Mouse (Mus musculus): ENCODE data around the gene Map4k1. TPM values are rescaled to one million over a fixed set of nuclear protein-coding genes. Genes with fewer than 3 reads are reported as not detected.

The Map4k1 gene
- 1.2 and 1.3 TPM in 2 replicates for polyA plus RNA-seq (2012; rRNA removed)

GRCm38 (mm10) chr7:28981651-28982273 is at the start of gene Map4k1, which contains the start of gene Eif3k:
Map4k1 (plus strand) TSS chr7:28982050.
Eif3k (minus strand) TSS chr7:28981864.
- no peak for TF ChIP-seq CTCF (IDR thresholded peaks at IDR 0.05; ENCODE audit: borderline replicate concordance, insufficient read depth, low read depth, low read length)
- TF ChIP-seq POLR2A (IDR thresholded peaks at IDR 0.05; ENCODE audit: borderline replicate concordance, insufficient read depth, low read length) = peak; percentile 81; the same call in 1 of the 2 replicates
- WGBS = under 1% methylated on average over 36 of the region's 36 CpGs
- Histone ChIP-seq H3K4me3 (replicated peaks; ENCODE audit: insufficient read depth, low read depth, low read length) (peak within 1 kb of the TSS; percentile 95), H3K4me1 (ENCODE audit: control insufficient read depth, insufficient read depth, low read length) (0 out of 2 replicates have a peak, but pooled peaks cover 8% of the 10 kb centered on the region), H3K27ac (ENCODE audit: insufficient read depth, low read length) (peak within 1 kb of the TSS; percentile 71), H3K27me3 (ENCODE audit: control insufficient read depth, insufficient read depth, low read length) (no peaks in the 10 kb centered on the region)
- DNase-seq = peak; percentile 94 to 98

GRCm38 (mm10) chr7:28932421-28933041 is 49.3 kb upstream of the Map4k1 start:
- WGBS = 91% methylated on average over 6 of the region's 6 CpGs
- Histone ChIP-seq H3K4me1 (ENCODE audit: control insufficient read depth, insufficient read depth, low read length) (peaks cover 38% of the 10 kb centered on the region), H3K27me3 (ENCODE audit: control insufficient read depth, insufficient read depth, low read length) (no peaks in the 10 kb centered on the region), H3K27ac (ENCODE audit: insufficient read depth, low read length) (no peak overlapping the region), H3K4me3 (replicated peaks; ENCODE audit: insufficient read depth, low read depth, low read length) (no peak overlapping the region)
- DNase-seq = no peak
- TF ChIP-seq CTCF (IDR thresholded peaks at IDR 0.05; ENCODE audit: borderline replicate concordance, insufficient read depth, low read depth, low read length) = no peak
- TF ChIP-seq POLR2A (IDR thresholded peaks at IDR 0.05; ENCODE audit: borderline replicate concordance, insufficient read depth, low read length) = no peak

- no peaks in the 10 kb centered on the region for H3K27me3 ChIP-seq (ENCODE audit: control insufficient read depth, insufficient read depth, low read length)
- 72% methylated on average over 2 of the region's 2 CpGs for WGBS
- DNase-seq = no peak
- H3K4me1 ChIP-seq (ENCODE audit: control insufficient read depth, insufficient read depth, low read length) = peaks cover 38% of the 10 kb centered on the region
- H3K4me3 ChIP-seq (replicated peaks; ENCODE audit: insufficient read depth, low read depth, low read length) = no peak overlapping the region
- H3K27ac ChIP-seq (ENCODE audit: insufficient read depth, low read length) = no peak overlapping the region
- no peak for TF ChIP-seq CTCF (IDR thresholded peaks at IDR 0.05; ENCODE audit: borderline replicate concordance, insufficient read depth, low read depth, low read length)
- no peak for TF ChIP-seq POLR2A (IDR thresholded peaks at IDR 0.05; ENCODE audit: borderline replicate concordance, insufficient read depth, low read length)
Observed at GRCm38 (mm10) chr7:28933825-28934224, 48.0 kb upstream of the Map4k1 start.

- peak overlapping the region; percentile 7; the same call in 1 of the 2 replicates for H3K27ac ChIP-seq (ENCODE audit: insufficient read depth, low read length)
Observed at GRCm38 (mm10) chr7:28936787-28937186, 45.1 kb upstream of the Map4k1 start.

GRCm38 (mm10) chr7:28938654-28939053 is 43.2 kb upstream of the Map4k1 start:
- Histone ChIP-seq H3K27ac (ENCODE audit: insufficient read depth, low read length) (peak overlapping the region; percentile 12; the same call in 1 of the 2 replicates), H3K4me1 (ENCODE audit: control insufficient read depth, insufficient read depth, low read length) (peaks cover 29% of the 10 kb centered on the region), H3K4me3 (replicated peaks; ENCODE audit: insufficient read depth, low read depth, low read length) (no peak overlapping the region), H3K27me3 (ENCODE audit: control insufficient read depth, insufficient read depth, low read length) (no peaks in the 10 kb centered on the region)
- 63% methylated on average over 4 of the region's 4 CpGs for WGBS
- TF ChIP-seq POLR2A (IDR thresholded peaks at IDR 0.05; ENCODE audit: borderline replicate concordance, insufficient read depth, low read length) = no peak
- TF ChIP-seq CTCF (IDR thresholded peaks at IDR 0.05; ENCODE audit: borderline replicate concordance, insufficient read depth, low read depth, low read length) = no peak
- DNase-seq = no peak

More at GRCm38 (mm10) chr7:28936787-28937186, 45.1 kb upstream of the Map4k1 start:
- no peak overlapping the region for H3K4me3 ChIP-seq (replicated peaks; ENCODE audit: insufficient read depth, low read depth, low read length)
- WGBS = 63% methylated on average over 4 of the region's 4 CpGs
- no peak for DNase-seq
- TF ChIP-seq POLR2A (IDR thresholded peaks at IDR 0.05; ENCODE audit: borderline replicate concordance, insufficient read depth, low read length) = no peak
- no peak for TF ChIP-seq CTCF (IDR thresholded peaks at IDR 0.05; ENCODE audit: borderline replicate concordance, insufficient read depth, low read depth, low read length)
- peaks cover 28% of the 10 kb centered on the region for H3K4me1 ChIP-seq (ENCODE audit: control insufficient read depth, insufficient read depth, low read length)
- no peaks in the 10 kb centered on the region for H3K27me3 ChIP-seq (ENCODE audit: control insufficient read depth, insufficient read depth, low read length)

GRCm38 (mm10) chr7:28939418-28940183 is 42.2 kb upstream of the Map4k1 start:
- Histone ChIP-seq H3K4me3 (replicated peaks; ENCODE audit: insufficient read depth, low read depth, low read length) (no peak overlapping the region), H3K4me1 (ENCODE audit: control insufficient read depth, insufficient read depth, low read length) (peaks cover 20% of the 10 kb centered on the region), H3K27me3 (ENCODE audit: control insufficient read depth, insufficient read depth, low read length) (no peaks in the 10 kb centered on the region), H3K27ac (ENCODE audit: insufficient read depth, low read length) (peak overlapping the region; percentile 35)
- WGBS = 83% methylated on average over 7 of the region's 7 CpGs
- no peak for TF ChIP-seq CTCF (IDR thresholded peaks at IDR 0.05; ENCODE audit: borderline replicate concordance, insufficient read depth, low read depth, low read length)
- TF ChIP-seq POLR2A (IDR thresholded peaks at IDR 0.05; ENCODE audit: borderline replicate concordance, insufficient read depth, low read length) = no peak
- no peak for DNase-seq

- DNase-seq = no peak
- H3K4me1 ChIP-seq (ENCODE audit: control insufficient read depth, insufficient read depth, low read length) = peaks cover 25% of the 10 kb centered on the region
- H3K27ac ChIP-seq (ENCODE audit: insufficient read depth, low read length) = peak overlapping the region; percentile 67; the same call in 1 of the 2 replicates
- TF ChIP-seq POLR2A (IDR thresholded peaks at IDR 0.05; ENCODE audit: borderline replicate concordance, insufficient read depth, low read length) (no peak), CTCF (IDR thresholded peaks at IDR 0.05; ENCODE audit: borderline replicate concordance, insufficient read depth, low read depth, low read length) (no peak)
- H3K4me3 ChIP-seq (replicated peaks; ENCODE audit: insufficient read depth, low read depth, low read length) = no peak overlapping the region
- H3K27me3 ChIP-seq (ENCODE audit: control insufficient read depth, insufficient read depth, low read length) = no peaks in the 10 kb centered on the region
- WGBS = 84% methylated on average over 4 of the region's 4 CpGs
Observed at GRCm38 (mm10) chr7:28941129-28941528, 40.7 kb upstream of the Map4k1 start.

Measured in cerebellum, adult 2 months (tissue).